Mouse (Mus musculus): ENCODE data around the gene Rnf43.

GRCm38 (mm10) chr11:87712188-87712587 lies 49.7 kb downstream of the Rnf43 start:
- TF ChIP-seq POLR2A (IDR thresholded peaks at IDR 0.05; ENCODE audit: low read depth, low read length) (no peak), CTCF (IDR thresholded peaks at IDR 0.05; ENCODE audit: extremely low read depth, insufficient read length, insufficient replicate concordance, low read depth, low read length) (no peak)
